Mouse (Mus musculus) 416B (cell line): ENCODE data around the gene Nav2.
A peak's percentile ranks its signal among the peaks of the same experiment; 100 is the strongest.

Source experiments
- DNase-seq: peaks from one replicate; pipeline ENCODE4 v3.0.0; 2011; ENCODE audit warnings: low read depth

The Nav2 gene

DNA sequence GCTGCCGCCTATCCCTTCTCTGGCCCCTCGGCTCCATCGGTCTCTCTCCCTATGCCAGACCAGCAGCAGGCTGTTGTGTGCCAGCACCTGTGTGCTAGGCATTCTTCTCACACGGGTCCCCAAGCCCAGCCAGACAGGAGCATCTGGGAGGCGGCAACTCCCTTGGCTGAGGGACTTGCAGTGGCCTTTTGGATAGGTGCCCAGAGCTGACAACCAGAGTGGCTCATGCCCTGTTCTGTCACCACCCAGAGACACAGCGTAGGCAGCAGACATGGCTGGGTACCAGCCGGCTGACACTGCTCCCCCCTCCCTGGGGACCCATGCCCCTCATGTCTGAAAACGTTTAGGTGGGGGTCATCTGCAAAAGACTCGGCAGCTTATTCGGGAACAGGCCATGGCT, 146.8 kb downstream of the Nav2 start:
- DNase-seq, result no peak

DNA sequence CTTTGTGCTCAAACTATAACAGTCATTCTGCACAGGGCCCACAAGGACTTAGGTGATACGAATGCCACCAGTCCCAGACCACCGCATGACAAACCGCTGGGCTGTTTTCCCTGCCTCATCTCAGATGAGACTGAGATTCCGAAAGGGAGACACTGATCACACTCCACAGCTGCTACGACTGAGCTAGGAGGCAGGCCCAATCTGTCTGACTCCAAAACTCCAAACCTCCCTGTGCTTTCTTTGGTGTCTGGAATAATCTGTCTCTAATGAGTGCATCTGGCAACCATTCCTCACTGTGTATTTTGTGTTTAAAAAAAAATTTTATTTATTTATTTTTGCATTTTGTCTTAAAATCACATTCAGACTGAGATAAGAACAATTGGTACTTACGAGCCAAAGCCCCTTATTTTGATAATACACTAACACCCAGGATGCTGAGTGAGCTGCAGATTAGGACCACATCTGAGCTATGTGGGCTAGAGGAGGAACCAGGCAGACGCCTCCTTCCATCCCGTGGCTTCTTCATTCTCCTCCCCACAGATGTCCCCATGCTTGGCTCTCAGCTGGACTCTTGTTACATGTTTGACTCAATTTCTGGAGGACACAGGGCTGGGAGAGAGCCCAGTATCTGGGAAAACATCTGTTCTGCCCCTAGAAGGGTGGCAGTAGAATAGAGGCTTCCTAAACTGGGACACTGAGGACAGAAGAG, 149.9 kb downstream of the Nav2 start:
- no peak for DNase-seq

DNA sequence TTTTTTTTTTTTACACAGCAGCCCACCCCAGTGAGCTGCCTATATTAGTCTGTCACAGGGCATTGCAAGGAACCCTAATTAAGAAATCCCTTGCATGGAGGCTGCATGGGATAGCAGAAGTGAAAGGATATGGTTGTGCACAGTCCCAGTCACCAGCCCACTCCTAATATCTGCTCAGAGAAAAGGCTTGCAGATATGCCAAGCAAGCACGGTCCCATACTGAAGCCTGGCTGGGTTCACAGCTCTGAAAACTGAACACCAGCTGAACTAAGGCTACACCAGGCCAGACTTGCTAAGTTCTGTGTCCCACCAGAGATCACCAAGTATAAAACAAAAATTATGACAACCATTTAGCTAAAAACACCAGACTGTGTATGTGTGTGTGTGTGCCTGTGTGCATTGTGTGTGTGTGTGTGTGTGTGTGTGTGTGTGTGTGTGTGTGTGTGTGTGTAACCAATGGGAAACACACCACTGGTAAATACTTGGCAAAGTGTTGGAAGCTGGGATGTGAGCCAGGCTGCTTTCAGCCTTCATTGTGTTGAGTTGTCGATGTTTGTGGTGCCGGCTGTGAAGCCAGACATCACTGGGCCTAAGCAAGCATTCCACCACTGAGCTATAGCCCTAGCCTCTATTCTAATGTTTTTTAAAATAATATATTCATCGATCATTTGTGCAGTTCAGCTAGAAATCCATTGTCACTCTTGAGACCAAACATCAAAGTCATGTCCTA, 156.4 kb downstream of the Nav2 start:
- DNase-seq, result no peak

DNA sequence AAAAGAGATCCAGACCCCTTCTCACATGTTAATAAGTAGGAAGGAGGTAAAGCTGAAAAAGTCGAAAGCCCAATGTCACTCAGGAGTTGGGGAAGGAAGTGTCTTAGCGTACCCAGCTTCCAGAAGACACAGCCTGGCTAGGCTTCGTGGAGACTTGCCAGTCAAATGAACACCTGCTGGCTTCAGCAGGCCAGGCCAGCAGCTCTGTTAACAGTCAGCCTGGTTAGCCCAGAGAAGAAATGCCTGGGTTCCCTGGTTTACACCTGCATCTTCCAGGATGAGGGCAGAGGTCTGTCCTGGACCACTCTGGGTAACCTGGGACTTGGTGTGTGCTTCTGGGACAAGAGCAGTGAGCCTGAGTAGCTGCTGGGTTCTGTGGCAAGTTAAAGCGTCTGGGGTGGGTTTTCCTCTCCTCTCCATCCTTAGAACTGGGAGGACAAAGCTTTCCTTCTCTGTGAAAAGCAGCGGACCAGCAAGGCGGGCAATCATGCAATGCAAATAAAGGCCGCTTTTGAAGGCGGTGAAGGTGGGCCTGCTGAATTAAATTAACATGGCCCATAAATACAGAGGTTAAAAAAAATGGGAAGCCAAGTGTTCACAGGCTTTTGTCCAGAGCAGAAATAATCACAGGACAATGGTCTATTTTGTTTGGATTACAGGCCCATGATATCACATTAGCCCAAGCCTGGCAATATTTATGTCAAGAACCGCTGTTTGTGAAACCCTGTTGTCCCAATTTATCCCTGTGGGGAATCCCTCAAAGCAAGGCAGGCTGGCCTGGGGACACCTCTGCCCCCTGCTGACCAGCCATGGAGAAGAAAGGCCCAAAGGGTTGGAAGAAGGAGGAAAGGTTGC, 157.3 kb downstream of the Nav2 start:
- DNase-seq, result no peak

DNA sequence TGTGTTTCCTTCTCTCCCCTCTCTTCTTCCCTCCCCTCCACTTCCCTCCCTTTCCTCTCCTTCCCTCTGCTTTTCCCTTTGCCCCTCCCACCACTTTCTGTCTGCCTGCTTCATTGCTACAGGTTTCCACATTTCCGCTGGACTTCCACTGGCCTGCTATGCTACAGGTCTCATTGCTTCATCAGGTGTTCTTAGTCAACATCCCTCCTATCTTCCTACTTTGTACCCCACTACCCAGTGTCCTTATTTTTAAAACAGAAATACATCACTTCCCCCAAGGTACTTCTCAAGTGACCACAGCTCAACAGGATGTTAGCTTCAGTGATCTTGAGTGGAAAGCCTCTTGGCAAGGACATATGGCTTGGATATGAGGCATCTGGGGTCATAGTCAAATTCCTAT, 158.3 kb downstream of the Nav2 start:
- no peak for DNase-seq

DNA sequence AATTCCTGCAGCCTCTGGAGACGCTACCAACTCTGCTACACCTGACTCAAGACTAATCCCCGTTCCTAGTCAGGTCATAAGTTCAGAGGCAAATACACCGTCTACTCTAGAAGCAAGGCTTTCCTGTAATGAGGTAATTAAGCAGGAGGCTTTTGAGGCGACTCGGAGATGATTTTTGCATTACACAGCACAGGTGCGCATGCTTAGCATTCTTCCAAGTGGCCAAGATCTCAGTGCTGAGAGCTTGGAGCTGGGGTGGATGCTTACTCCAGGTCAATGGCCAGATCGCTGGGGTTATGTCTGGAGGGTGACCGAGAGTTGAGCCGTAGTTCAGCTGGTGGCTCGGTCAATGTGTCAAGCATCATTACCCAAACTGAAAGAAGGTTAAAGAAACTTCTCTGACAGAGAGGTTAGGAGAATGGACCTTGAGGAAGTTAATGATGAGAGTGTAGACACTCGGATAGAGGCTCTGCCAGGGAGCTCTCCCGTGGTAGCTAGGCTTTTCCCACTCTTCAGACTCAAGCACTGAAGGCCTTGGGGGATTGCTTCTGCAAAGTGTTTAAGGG, 161.0 kb downstream of the Nav2 start:
- no peak for DNase-seq

DNA sequence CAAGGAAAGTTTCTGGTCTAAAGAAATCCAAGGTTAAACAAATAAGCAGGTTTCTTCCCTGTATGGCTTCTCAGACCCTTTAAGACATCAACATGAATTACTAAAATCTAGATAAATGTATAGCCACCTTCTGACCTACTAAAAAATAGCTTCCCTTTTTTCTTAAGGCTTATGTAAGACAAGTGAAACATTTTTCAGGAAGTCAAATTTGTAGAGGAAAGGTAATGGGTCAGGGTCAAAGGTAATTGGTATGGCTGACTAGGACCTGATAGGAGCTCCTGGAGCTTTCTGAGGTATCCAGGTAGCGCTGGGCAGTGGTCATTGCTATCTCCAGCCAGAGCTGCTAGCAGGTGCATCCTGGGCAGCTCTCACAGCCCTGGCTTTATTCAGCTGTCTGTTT, 162.1 kb downstream of the Nav2 start:
- no peak for DNase-seq

DNA sequence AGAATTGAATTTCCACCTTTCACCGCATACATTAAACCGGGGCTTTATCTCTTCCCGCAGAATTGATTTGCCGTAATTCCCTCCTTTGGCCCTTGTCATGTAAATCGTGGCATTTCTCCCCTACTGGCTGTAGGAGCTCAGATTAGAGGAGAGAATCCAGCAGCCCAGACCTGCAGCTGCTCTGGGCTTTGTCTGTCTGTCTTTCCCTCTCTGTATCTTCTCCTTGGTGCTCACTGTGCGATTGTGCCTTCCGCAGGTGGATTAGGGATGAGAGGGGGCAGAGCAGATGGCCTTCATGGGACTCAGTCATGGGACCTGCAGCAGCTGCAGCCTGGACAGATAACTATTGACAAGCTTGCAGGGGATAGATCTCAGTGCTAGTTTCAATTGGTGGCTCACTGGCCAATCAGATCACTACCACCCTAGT, 162.6 kb downstream of the Nav2 start:
- no peak for DNase-seq

DNA sequence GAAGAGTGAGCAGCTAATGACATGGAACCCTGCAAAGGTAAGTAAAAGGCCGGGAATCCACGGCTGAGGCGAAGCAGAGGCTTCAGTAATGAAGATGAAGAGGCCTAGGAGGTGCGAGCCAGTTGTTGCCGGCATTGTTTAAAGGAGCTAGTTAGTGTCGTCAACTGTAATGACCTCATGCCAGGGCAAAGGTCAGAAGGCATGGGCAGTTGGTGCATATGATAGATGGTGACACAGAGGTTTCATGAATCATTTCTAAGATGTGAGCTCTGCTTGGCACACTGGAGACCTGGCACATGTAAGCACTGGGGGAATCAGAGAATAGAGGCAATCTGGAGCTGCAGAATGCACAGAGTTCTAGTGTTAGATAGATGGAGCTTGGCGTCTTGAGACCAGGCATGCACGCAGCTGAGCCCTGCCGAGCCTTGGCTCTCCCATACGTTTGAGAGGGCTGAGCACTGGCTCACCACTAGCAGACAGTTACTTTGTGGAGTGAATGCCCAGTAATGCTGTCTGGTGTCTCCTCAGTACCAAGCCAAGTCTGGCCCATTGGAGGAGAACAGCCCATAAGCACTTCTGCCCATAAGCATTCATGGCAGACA, 166.9 kb downstream of the Nav2 start:
- no peak for DNase-seq

DNA sequence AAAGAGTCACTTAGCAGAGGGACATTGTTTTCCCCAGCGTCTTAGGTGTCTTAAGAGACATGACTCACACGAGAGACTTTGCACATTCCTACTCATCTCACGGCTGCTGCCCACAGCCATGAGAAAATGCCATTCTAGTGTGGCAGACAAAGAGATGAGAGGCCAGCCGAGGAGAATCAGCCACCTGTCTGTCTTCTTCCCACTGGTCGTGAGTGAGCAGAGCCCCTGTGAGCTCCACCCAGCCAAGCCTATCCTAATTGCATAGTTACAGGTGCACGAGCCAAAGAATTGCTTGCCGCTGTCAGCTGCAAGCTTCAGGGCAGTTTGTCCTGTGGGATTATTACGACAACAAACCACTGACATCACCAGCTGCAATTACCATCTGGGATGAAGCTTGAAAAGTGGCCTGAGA, 167.8 kb downstream of the Nav2 start:
- no peak for DNase-seq

DNA sequence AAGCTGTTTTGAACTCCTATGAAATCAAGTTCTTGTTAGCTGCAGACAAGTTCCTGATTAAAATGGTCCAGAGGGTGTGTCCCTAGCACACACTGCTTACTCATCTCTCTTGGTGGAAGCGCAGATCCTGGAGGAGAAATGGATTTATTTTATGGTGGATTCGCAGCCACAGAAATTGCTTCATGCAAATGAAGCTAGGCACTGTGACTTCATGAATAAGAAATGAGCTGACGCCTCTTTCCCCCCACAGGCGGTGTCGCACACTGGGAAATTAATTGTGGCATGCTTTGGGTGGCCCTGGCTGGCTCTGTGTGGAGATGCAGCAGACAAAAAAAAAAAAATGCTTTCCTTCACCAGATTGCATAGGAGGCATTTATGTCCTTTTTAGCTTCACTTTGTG, 170.4 kb downstream of the Nav2 start:
- no peak for DNase-seq

DNA sequence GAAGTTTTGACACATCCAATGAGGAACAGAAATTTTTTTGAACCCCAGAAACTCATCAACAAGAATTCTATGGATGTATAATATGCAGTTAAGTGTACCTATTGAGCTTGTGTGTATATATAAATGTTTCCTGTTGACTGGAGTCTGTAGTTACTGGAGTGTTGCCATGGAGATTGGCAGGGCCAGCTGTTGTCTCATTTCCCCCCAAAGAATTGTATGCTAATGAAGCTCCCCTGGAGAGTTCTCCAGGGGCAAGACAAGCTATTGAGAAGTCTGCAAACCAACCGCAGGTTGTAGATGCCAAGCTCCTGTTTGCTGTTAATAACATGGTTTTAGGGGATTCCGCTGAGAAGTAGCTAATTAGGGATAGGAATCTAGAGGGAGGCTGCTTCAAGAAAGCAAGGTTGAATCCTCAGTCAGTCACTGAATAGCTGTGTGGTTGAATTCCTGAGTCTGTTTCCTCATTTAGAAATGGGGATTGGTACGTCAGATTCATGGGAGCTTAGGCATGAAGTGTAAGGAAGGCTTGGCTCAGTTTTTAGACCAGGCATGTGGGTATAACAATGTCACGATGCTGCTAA, 174.2 kb downstream of the Nav2 start:
- DNase-seq, result no peak

DNA sequence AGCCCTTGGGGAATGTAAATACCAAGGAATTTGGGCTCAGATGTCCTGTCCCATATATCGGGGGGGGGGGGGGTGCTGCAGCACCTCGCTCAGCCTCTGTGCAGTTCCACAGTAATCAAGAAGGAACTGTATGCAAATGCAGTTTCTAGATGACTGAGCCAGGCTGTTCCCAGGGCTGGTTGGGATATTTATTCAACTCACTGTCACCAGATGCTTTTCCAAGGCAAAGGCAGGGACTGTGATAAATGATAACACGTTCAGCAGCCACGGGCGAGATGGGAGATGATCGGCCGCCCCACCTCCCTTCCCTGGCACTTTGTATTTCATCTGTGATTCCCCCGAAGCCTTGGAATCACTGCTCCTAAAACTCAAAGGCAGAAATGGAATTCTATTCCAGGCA, 176.3 kb downstream of the Nav2 start:
- no peak for DNase-seq

DNA sequence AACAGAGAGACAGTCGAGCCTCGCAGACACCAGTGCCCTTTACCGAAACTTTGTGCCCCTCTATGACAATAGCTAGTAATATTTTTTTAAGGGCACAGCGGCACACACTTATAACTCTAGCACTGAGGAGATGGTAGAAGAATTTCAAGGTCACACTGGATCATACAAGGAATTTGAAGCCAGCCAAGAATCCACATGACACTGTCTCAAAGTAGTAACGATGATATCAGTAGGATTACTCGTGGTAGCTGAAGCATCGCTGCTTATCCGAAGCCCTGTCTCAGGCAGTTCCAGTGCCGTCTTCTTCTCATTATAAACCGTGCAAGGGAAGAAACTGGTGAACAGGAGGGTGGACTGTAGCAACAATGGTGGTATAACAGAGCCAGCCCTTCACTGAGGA, 177.2 kb downstream of the Nav2 start:
- no peak for DNase-seq

DNA sequence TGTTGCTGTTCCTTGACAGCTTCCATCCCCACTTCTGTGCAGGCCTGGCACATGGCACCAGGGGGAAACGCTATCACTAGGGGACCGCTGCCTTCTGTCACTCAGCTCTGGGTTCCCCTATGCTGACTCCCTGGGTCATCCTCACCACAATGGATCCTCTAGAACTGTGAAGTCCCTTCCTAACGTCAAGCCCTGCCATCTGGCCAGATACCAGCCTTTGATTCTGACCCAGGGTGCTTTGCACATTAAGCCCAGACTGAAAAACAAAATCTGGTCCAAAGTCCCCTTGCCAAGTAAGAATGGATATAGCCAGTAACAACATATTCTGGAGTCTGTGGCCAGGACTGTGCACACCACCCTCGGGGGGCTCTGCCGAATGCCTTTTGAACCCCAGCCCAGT, 178.6 kb downstream of the Nav2 start:
- no peak for DNase-seq

DNA sequence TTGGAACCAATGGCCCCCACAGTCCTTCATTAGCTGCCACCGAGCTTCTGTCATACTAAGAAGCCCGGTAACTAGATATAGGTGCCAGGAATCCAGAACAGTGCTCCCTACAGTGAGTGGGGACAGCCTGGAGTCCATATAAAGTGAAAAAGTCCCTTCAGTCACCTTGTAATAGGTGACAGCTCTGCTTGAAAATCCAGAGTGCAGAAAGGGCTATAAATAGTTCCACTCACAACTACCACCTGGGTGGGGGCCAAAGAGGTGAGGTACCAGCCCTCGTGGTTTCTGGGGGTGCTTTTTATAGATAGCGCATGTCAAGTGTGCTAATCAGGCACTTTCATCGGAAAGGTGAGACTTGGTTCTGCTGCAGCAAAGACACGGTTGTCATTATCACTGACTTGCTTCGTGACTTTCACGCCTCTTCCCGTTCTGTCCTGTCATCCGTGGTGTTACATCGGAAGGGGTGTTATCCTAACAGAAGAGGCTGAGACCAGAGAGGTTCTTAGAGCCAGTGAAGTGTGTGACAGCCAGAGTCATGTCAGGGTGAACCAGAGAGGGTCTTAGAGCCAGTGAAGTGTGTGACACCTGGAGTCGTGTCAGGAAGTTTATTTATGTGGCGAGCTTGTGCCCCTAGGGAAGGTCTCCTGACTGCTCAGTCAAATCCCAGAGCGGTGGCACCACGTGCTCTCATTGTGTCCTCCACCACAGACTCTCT, 179.8 kb downstream of the Nav2 start:
- no peak for DNase-seq

DNA sequence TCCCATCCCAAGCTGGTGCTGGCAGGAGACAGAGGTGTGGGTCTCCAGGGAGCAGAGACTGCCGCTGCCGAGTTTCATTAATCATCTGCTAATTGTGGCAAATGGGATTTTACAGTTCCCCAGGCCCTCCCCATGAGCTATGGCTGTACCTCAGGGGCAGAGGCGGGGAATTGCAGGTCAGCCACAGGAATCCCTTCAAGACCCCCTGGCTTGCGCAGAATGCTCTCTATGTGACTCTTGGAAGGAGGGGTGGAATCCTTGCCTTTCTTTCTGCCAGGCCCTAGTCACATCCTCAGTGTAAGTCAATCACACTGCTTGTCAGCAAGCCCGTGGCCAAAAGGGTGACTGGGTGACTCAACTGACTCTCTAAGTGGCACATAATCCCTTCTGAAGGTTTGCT, 182.9 kb downstream of the Nav2 start:
- DNase-seq, result no peak

DNA sequence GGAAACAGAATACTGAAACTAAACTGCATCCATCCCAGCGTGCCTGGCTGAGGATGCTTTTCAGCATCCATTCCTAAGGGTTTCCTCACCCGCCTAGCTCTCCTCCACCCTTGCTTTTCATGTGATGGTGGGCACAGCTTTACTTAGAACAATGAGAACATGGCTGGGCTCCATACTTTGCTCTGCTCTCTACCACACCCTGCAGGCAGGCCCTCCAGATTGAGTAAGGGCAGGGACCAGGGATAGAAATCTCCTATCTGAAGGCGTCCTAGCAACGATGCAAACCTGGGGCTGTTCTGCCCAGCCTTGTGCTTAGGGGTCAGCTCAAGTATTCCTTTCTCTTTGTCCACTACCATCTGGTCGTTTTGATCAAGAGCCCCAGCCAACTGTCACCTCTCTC, 183.4 kb downstream of the Nav2 start:
- no peak for DNase-seq

DNA sequence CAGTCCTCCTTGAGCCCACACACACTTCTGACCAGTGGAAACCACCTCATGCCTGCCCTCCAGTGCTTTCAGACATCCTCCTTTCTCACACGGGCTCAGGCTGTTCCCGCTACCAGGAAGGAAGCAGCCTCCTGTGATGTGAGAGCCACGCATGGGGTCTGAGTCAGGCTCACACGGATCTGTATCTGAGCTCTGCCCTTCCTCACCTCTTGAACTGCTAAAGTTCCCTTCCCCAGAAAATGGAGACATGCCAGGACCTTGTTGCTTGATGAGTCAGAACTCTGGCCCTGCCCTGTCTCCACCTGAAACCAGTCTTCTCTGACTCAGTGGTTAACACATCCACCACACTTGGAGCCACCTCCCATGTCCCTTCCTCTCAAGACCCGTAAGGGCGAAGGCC, 185.1 kb downstream of the Nav2 start:
- DNase-seq, result peak; percentile 46

DNA sequence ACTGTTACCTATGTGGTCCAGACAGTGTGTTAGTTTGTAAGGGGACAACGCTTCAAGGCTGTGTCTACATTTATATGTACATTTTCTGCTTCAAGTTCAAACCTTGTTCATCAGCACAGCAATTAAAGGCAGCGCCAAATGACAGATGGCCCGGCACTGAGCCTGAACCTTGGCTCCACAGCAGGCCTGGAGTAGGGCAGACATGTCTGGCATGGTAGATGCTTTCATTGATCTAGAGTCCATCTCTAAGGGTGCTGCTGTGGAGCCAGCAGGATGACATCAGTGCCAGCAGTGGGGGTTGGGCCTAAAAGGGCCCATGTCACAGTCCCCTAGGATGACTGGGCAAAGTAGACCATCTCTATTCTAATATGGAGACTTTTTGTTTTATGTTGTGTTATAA, 186.0 kb downstream of the Nav2 start:
- no peak for DNase-seq

DNA sequence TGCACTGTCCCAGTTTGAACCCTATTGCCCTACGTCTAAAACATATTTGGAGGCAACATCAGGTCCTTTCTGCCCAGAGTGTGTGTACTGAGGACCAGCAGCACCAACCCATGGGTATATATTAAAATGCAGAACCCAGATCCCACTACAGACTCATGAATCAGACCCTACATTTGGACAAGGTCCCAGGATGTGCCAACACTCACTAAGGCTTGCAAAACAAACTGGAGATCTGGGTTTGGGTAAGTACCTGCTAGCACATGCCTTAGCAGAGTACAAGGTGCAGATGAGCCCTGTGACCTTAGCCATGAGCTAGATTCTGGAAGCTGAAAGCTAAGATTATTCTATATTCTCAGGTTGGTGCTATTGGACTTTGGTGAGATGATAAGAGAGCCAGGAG, 192.8 kb downstream of the Nav2 start:
- DNase-seq, result no peak
